Mouse (Mus musculus) kidney, adult 2 months (tissue): ENCODE results near the gene Bbx.

Experiments used
- CTCF ChIP-seq: fragments of 200-500 bp; conservative IDR thresholded peaks from 2 replicates; pipeline ENCODE4 v1.5.1; 2011; ENCODE audit warnings: low read depth, mild to moderate bottlenecking, control low read depth, low read length, moderate library complexity, mixed read lengths; ENCODE audit not compliant: insufficient read depth, insufficient read length
- POLR2A ChIP-seq: fragments of 200-500 bp; IDR thresholded peaks from one replicate; pipeline ENCODE4 v1.6.1; 2011; ENCODE audit warnings: low read depth, low read length, control low read depth

GRCm38 (mm10) chr16:50481892-50482291 lies 49.7 kb upstream of the Bbx start:
- no peak for TF ChIP-seq CTCF
- no peak for TF ChIP-seq POLR2A
